Mouse (Mus musculus) cortical plate, adult 2 months (tissue): ENCODE measurements around the gene Selenow.

Source experiments
- CTCF ChIP-seq: fragments of 200-500 bp; IDR thresholded peaks from 2 replicates; pipeline ENCODE4 v1.5.1; 2011; ENCODE audit warnings: mild to moderate bottlenecking, control low read depth, low read length; ENCODE audit not compliant: insufficient read depth; ENCODE audit errors: extremely low read depth
- POLR2A ChIP-seq: fragments of 200-500 bp; IDR thresholded peaks from 2 replicates; pipeline ENCODE4 v1.6.1; 2011; ENCODE audit warnings: mild to moderate bottlenecking, low read length, control low read depth; ENCODE audit not compliant: insufficient read depth; ENCODE audit errors: extremely low read depth

DNA sequence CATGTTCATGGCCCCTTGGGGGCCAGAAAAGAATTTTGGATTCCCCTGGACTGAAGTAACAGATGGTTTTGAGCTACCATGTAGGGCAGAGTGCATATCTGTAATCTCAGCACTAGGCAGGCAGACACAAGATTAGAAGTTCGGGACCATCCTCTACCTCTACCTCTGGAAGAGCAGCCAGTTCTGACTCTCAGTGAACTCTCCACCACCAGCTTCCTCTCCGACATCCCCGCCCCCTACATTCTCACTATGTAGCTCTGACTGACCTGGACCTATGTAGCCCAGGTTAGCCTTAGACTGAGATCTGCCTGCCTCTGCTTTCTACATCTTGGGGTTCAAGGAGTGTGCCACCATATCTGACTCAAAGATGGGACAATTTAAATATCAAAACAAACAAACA is 44.3 kb upstream of the Selenow start:
- no peak for TF ChIP-seq POLR2A
- no peak for TF ChIP-seq CTCF
